Mouse (Mus musculus) lung, adult 18-20 months (tissue): ENCODE data around the gene Nucb1.
"Not testable (repeated sequence)": the region's sequence is repeated elsewhere in the genome, so short reads cannot be mapped to it uniquely, and the experiment has no call there.

ENCODE experiments used
- DNase-seq, 2 experiments: peaks; one replicate each; pipeline ENCODE4 v3.0.0; 2022; ENCODE audit warnings: mixed read lengths in 2 of 2

Gene Nucb1

DNA sequence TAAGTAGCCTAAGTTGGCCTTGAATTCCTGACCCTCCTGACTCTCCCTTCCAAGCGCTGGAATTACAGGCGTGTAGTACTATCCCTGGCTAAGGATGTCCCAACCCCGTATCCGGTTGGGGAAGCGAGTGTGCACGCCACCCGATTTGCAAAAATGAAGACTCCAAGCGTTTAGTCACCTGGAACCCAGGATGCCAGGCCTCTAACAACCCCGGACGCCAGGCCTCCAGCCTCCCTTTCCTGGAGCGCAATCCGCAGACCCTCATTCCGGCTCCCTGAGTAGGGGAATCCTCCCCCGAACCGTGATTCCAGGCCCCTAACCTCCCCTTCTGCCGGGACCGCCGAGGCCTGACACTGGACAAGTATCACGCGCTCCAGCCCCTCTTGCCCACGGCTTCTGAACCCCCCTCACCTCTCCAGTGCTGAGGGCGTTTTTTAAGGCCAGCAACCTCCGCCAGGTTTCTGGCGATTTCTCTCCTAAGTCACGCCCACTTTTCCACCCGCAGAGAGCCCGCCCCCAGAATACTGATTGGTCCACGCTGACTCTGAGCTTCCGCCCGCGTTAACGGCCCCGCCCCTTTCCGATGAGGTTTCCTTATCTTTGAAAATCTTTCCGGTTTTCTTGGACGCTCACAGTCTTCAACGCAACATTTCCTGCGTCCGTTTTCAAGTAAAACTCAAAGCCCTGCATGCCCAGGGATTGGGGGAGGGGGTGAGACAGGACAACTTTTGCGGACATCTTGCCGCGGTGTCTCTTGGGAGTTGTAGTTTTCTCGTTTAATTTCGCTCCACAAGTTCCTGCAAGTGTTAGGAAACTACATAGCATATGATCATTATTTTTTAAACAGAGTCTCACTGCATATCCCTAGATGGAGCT lies at the start of gene Nucb1:
Gene Nucb1, minus strand, starts transcription at position 495 of the 876 bp plus-strand sequence.
- DNase-seq = peak; percentile 96 to 97

GRCm38 (mm10) chr7:45558907-45559306 lies 48.7 kb upstream of the Nucb1 start:
- DNase-seq = peak; percentile 51 to 72

DNA sequence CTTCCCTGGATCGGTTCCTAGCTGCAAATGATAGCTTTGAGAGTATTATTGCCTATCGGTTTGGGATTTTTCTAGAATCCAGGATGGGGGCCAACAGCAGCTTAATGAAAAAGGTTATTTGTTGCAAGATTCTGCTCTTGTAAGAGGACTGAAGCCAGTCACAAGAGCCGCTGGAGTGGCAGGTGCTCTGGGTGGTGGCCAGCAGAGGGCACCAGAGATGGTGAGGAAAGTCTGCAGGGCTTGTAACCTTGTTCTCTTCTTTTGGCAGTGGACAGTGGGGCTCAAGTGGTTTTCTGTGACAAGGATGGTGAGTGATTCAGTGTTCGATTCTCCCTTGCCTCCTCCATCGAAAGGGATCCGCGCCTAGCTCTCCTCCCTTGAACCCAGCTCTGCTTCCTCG lies 45.6 kb upstream of the Nucb1 start:
- DNase-seq = peak; percentile 83 to 88

GRCm38 (mm10) chr7:45554744-45555143 lies 44.5 kb upstream of the Nucb1 start, which contains the start of gene Hsd17b14:
Gene Hsd17b14 (plus strand): TSS chr7:45554893.
- DNase-seq = no peak

DNA sequence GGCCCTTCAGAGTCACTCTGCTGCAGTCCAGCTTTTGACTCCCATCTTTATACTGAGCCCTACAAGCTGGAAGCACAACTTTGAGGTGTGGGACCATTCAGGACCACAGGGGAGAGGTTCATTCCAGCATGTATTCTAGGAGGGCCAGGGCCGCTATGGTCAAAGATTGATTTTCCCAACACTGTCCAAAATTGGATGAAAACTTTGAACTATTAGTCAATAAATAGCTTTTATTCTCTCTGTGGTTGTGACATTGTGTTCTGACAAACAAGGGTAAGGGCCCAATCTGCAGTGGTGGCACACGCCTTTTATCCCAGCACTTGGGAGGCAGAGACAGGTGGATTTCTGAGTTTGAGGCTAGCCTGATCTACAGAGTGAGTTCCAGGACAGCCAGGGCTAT lies 43.8 kb upstream of the Nucb1 start:
- no peak for DNase-seq

DNA sequence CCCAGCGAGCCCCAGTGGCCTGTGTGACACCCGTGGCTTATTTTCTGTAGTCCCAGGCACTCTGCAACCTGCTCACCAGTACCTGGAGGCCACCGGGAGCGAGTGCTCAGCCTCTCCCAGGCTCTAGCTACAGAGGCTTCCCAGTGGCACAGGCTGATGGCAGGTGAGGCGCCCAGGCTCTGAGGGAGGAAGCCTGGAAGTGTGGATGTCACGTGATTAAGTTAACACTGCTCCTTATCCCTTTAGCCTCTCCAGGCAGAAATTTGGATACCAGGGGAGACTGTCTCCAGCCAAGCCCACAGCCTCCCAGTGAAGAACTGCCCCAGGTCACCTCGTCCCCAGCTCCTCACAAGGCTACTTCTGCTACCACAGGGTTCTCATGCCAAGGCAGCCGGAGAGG lies 43.3 kb upstream of the Nucb1 start:
- DNase-seq = no peak

- DNase-seq = no peak
Measured at GRCm38 (mm10) chr7:45551512-45551883, 41.3 kb upstream of the Nucb1 start.

- DNase-seq = no peak
Measured at GRCm38 (mm10) chr7:45550821-45551511, 40.8 kb upstream of the Nucb1 start.

- no peak for DNase-seq
Measured at GRCm38 (mm10) chr7:45549641-45550436, 39.6 kb upstream of the Nucb1 start.

- no peak for DNase-seq
Measured at GRCm38 (mm10) chr7:45544525-45544924, 34.3 kb upstream of the Nucb1 start.

DNA sequence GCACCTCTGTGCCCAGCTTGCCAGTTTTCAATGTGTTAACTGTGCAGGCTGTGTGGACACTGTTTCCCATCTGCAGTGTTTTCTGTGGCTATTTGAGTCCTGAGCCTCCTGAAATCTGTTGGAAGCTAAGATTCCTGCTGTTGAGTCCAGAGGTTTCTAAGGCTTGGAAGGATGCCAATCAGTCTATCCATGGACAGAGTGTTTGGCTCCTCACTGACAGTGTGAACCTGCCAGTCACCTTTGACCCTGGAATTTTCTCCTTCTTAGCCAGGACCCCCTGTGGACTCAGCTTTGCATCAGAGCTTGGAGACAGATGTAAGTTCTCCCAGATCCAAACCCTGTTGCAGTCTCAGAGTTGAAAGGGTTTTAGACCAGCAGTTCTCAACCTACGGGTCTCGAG lies 30.0 kb upstream of the Nucb1 start:
- no peak for DNase-seq

DNA sequence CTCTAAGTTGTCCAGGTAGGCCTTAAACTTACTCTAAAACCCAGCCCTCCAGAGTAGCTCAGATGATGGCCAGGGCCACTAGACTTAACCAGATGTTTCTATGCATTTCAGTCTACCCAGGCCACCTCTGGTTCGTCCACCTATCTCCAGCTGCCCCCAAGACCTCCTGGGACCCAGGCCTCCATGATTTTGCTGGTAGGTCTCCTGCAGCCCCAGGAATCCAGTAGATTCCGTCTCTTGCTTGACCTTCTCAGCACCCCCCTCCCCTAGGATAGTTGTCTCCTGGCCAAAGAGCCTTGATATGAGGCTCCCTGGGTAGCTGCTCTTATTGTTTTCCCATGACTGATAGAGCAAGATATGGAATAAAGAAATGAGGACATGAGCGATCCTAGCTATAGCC lies 28.9 kb upstream of the Nucb1 start:
- DNase-seq = no peak

DNA sequence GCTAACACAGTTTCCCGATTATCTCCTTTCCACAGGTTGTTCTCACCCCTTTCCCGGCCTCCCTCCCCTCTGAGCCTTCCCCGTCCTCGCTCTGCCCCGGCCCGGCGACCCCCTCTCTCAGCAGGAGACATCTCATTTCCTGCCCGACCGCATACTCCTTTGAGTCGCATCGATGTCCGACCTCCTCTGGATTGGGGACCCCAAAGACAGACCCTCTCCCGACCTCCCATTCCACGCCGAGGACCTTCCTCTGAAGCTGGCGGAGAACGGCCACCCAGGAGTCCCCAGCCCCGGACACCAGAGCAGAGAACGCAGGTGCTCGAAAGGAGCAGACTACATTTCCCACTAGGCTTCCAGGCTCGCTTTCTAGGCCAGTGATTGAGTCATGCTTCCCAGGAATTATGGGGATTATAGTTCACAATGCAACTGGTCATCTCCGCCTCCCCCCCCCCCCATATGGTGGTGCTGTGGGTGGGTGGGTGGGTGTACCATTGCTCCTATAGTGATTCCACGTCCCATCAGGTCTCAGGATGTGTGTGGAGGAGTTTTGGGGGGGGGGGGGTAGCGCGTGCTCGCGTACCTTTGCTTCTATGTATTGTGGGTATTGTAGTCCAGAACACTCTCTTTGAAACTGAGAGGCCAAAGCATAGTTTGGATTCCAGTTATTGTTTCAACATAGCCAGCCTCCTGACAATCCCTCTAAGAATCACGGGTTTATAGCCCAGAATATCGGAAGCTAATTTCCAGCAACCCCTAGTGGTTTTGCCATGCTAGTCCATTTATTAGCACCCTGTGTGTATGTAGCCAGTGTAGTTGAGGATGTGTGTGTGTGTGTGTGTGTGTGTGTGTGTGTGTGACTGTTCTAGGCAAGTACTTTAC lies 28.2 kb upstream of the Nucb1 start:
- peak; percentile 51 to 71 for DNase-seq

DNA sequence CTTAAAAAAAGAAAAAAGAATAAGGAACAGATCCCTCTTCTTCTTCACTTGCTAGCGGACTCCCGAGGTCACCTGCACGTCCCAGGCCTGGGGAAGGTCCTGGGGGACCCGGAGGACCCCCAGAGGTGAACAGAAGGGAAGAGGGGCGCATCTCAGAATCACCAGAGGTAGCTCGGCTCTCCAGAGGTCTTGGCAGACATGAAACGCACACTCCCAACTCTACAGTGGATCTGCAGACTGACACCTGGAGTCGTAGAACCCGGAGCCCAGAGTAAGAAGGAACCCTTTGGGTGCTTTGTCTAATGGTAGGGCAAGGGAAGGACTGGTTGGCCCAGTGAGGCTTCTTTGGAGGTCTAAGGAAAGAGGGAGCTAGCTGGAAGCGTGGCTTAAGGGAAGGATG lies 27.4 kb upstream of the Nucb1 start:
- DNase-seq = no peak

GRCm38 (mm10) chr7:45535676-45536075 lies 25.5 kb upstream of the Nucb1 start:
- DNase-seq = no peak

DNA sequence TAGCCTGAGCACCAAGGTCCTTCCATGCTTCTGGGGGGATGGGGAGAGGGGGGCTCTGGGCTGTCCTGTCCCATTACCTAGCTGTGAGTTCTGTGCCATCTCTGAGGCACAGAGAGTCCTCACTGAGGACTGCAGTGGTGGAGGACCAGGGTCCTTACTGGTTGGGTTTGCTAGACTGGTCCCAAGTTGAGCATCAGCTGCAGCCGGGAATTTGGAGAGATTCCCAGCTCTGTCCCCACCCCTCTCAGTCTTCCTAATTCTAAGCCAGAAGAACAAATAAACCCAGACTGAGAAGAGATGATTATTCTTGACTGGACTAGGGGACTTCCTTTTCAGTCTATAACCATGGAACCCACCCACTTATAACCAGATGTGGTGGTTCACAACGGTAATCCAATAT lies 20.4 kb upstream of the Nucb1 start:
- DNase-seq = no peak

- DNase-seq = no peak
Measured at GRCm38 (mm10) chr7:45529461-45529860, 19.3 kb upstream of the Nucb1 start.

DNA sequence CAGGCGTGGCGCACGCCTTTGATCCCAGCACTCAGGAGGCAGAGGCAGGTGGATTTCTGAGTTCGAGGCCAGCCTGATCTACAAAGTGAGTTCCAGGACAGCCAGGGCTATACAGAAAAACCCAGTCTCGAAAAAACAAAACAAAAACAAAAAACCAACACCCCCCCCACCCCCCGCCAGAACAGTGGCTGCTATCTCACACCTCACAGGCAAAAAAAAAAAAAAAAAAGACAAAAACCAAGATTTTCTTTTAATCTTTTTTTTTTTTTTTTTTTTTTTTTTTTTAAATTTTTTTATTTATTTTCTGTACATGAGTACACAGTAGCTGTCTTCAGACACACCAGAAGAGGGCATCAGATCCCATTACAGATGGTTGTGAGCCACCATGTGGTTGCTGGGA lies 17.0 kb upstream of the Nucb1 start:
- not testable (repeated sequence) for DNase-seq

GRCm38 (mm10) chr7:45526474-45527120 lies 16.4 kb upstream of the Nucb1 start:
- DNase-seq = peak in 1 of 2 experiments; percentile 54

- peak; percentile 97 to 98 for DNase-seq
Measured at GRCm38 (mm10) chr7:45525809-45526473, 15.7 kb upstream of the Nucb1 start, which contains the start of the genes Ppp1r15a and Plekha4. Gene Ppp1r15a (minus strand): TSS chr7:45526268. Gene Plekha4 (plus strand): TSS chr7:45526330.
